Mouse (Mus musculus) lung, embryonic 16.5 days (tissue): ENCODE results near the gene Fam72a. TPM values are rescaled to one million over a fixed set of nuclear protein-coding genes. Genes with fewer than 3 reads are reported as not detected.
"Not testable (repeated sequence)": the region's sequence is repeated elsewhere in the genome, so short reads cannot be mapped to it uniquely, and the experiment has no call there.

Experiments
- ATAC-seq: fragments of 200-750 bp; cut with Nextera tagmentation; 2 replicates; pipeline ENCODE4 v1.8.0; 2017; ENCODE audit warnings: low read depth, mild to moderate bottlenecking, moderate library complexity
- H3K27ac ChIP-seq: fragments of 300-500 bp; sonication (generic); 2 replicates; pipeline ENCODE4 v1.5.1; 2014; ENCODE audit warnings: mild to moderate bottlenecking, control low read depth, low read length
- H3K27me3 ChIP-seq: fragments of 300-500 bp; sonication (generic); 2 replicates; pipeline ENCODE4 v1.6.1; 2014; ENCODE audit warnings: low read depth, low read length, mixed read lengths; ENCODE audit not compliant: control insufficient read depth, insufficient read depth
- H3K36me3 ChIP-seq: fragments of 300-500 bp; sonication (generic); 2 replicates; pipeline ENCODE4 v1.6.1; 2014; ENCODE audit warnings: low read length; ENCODE audit not compliant: control insufficient read depth, insufficient read depth
- H3K4me1 ChIP-seq: fragments of 300-500 bp; sonication (generic); replicated peaks from 2 replicates; pipeline ENCODE4 v1.6.1; 2014; ENCODE audit warnings: low read length, mixed read lengths; ENCODE audit not compliant: control insufficient read depth, insufficient read depth
- H3K4me2 ChIP-seq: fragments of 300-500 bp; sonication (generic); 2 replicates; pipeline ENCODE4 v1.6.1; 2014; ENCODE audit warnings: low read depth, low read length, control low read depth
- H3K4me3 ChIP-seq: fragments of 300-500 bp; sonication (generic); 2 replicates; pipeline ENCODE4 v1.5.1; 2014; ENCODE audit warnings: mild to moderate bottlenecking, low read length, control low read depth
- H3K9ac ChIP-seq: fragments of 300-500 bp; sonication (generic); 2 replicates; pipeline ENCODE4 v1.6.1; 2014; ENCODE audit warnings: low read length, control low read depth
- H3K9me3 ChIP-seq: fragments of 300-500 bp; sonication (generic); 2 replicates; pipeline ENCODE4 v1.6.1; 2016; ENCODE audit warnings: low read length; ENCODE audit not compliant: control insufficient read depth
- WGBS: fragments of 180-500 bp; shearing (Covaris S2); extraction: QIAGEN DNeasy Blood & Tissue Kit; methylation state at CpG from one replicate; pipeline ENCODE4 v1.1.7; 2014; 5-methylcytosine and 5-hydroxymethylcytosine counted together
- polyA plus RNA-seq: library from polyadenylated mRNA; unstranded; fragments of >200 nt; fragmentation: Nextera tagmentation; extraction: Ambion mirVana; gene quantifications from 2 replicates; pipeline ENCODE4 v1.2.1, GENCODE M21; 2015

Fam72a gene
- polyA plus RNA-seq, 1 experiment from 2014 or later: 2.2 TPM

DNA sequence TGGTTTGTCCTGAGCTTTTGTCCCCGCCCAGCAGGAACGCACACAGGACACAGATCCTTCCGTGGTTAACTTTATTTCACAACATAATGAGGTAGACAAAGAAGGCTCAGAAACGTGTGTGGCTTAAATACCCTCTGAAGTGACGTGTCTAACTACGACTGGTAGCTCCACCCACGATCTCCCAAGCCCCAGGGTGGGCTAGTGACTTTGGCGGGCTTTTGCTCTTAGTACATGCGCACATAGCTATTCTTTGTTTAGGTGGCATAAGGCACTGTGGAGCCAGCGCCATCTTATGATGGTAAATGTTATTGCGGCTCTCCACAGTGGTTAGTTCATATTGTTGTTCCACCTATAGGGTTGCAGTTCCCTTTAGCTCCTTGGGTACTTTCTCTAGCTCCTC, 38.4 kb downstream of the Fam72a start:
- not testable (repeated sequence) for ATAC-seq, H3K36me3 ChIP-seq, H3K27me3 ChIP-seq, H3K4me2 ChIP-seq, H3K4me1 ChIP-seq, H3K27ac ChIP-seq, H3K4me3 ChIP-seq, H3K9ac ChIP-seq, H3K9me3 ChIP-seq
- 45% methylated on average over 11 of the region's 11 CpGs for WGBS

DNA sequence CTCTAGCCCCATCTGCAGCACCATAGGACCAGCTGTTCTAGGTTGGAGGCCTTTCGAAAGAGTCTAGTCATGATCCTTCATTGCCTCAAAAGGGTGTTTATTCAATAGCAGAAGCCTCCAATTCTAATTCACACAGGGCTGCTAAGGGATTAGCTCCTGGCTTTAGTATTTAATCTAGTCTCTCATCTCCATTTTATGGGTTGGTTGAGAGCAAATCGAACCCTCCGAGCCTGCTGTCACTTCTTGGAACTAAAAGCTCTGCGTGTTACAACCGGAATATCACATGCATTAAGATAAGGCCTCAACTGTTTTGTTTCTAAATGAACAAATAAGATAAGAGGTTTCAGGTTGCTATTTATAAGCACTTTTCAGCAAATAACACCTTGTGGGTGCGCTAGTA, 42.0 kb downstream of the Fam72a start:
- no peak overlapping the region for H3K4me2 ChIP-seq
- no peak overlapping the region for H3K4me3 ChIP-seq
- H3K4me1 ChIP-seq: no peaks in the 10 kb centered on the region
- no peak overlapping the region for H3K27ac ChIP-seq
- H3K9me3 ChIP-seq: no peaks in the 10 kb centered on the region
- ATAC-seq: no peak
- no peak overlapping the region for H3K9ac ChIP-seq
- no peaks in the 10 kb centered on the region for H3K36me3 ChIP-seq
- H3K27me3 ChIP-seq: no peaks in the 10 kb centered on the region
- 81% methylated on average over 6 of the region's 6 CpGs for WGBS

DNA sequence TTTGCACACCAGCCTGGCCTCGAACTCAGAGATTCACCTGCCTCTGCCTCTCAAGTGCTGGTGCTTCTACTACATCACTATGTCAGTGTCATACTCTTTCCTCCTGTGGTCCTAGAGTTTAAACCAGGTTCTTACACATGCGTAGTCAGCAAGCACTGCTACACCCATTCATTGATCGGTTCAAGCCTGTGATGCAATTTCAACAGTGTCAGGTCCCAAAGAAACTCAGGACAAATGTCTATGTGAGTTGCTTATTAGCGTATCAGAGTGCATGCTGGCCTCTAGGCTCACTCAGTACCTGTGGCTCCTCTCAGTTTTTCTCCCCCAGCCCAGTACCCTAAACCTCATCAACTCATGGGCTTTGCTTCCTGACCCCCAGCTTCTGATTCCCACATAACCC, 42.7 kb downstream of the Fam72a start:
- no peak for ATAC-seq
- H3K4me1 ChIP-seq: no peaks in the 10 kb centered on the region
- no peaks in the 10 kb centered on the region for H3K9me3 ChIP-seq
- H3K27ac ChIP-seq: no peak overlapping the region
- no peaks in the 10 kb centered on the region for H3K36me3 ChIP-seq
- no peak overlapping the region for H3K9ac ChIP-seq
- no peak overlapping the region for H3K4me2 ChIP-seq
- no peaks in the 10 kb centered on the region for H3K27me3 ChIP-seq
- 90% methylated on average over 4 of the region's 4 CpGs for WGBS
- no peak overlapping the region for H3K4me3 ChIP-seq

DNA sequence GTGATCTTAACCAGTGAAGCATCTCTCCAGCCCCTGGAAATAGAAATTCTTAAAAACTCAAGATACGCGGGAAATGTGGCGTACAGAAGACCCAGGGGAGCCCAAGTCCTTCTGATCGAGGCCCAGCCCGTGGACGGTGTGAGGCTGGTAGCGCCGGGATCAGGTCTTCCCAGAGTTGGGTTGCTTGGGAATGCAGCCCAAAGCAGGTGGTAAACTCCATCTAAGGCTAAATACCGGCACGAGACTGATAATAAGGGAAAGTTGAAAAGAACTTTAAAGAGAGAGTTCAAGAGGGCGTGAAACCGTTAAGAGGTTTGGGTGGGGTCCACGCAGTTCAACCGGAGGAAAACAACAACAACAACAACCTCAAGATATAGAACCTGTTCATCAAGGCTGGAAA, 46.0 kb downstream of the Fam72a start:
- Histone ChIP-seq H3K4me3 (no peak overlapping the region), H3K9me3 (no peaks in the 10 kb centered on the region), H3K27ac (no peak overlapping the region), H3K4me1 (no peaks in the 10 kb centered on the region), H3K36me3 (no peaks in the 10 kb centered on the region), H3K9ac (no peak overlapping the region), H3K4me2 (no peak overlapping the region), H3K27me3 (no peaks in the 10 kb centered on the region)
- 89% methylated on average over 14 of the region's 14 CpGs for WGBS
- 0 out of 2 replicates have a peak, but pooled peaks have one; percentile 45 for ATAC-seq

DNA sequence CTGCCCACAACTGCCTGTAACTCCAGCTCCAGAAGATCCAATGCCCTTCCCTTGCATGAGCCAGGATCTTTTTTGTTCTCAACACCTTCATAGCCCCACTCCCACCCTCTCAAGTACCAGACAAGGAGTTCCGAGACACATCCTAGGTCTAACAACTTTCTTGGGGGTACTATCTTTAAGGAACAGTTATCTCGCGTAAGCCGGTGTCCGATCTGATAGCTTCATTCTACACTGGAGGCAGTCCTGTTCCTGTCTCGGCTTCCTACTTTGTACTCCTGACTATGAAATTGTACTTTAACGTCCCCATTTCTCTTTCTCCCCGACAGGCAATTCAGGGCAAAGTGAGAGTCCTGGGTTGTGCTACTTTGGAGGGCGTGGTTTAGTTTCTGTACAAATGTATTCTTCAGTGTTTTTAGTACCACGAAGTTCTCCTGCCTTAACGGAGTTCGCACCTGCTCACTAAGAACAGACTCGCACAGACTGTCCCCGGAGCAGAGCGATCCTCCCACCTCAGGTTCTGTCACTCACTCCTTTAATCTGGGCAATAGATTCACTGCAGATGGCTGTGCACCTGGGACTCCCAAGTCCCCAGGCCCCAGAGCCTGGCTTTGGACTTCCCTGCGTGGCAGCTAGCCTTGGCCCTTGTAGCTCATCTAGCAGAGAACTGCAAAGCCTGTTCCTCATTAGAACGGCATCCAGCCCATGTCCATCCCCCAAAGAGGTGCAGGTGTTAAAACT, 51.4 kb downstream of the Fam72a start:
- Histone ChIP-seq H3K4me3 (no peak overlapping the region), H3K4me2 (no peak overlapping the region), H3K9me3 (no peaks in the 10 kb centered on the region), H3K36me3 (no peaks in the 10 kb centered on the region), H3K9ac (no peak overlapping the region), H3K27ac (no peak overlapping the region), H3K4me1 (no peaks in the 10 kb centered on the region), H3K27me3 (no peaks in the 10 kb centered on the region)
- ATAC-seq: no peak
- 72% methylated on average over 17 of the region's 17 CpGs for WGBS

DNA sequence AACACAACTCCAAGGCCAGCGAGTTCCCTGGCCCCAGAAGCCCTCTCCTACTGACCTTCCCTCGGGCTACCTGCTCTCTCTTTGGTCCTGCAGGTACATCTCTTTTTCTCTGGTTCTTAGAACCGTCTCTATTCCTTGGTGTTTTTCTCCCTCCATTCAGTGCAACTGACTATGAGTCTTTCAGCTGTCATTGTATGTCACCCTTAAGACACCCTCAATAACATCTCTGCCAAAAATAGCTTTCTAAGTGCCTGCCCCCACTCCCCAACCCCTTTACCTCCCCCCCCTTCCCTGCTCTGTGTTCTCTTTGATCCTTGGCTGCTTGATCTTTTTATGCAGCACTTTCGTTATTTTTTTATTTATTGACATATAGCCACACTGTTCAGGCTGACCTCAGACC, 52.7 kb downstream of the Fam72a start:
- Histone ChIP-seq H3K9ac (no peak overlapping the region), H3K4me2 (no peak overlapping the region), H3K4me3 (no peak overlapping the region), H3K27ac (no peak overlapping the region), H3K27me3 (no peaks in the 10 kb centered on the region), H3K36me3 (no peaks in the 10 kb centered on the region), H3K9me3 (no peaks in the 10 kb centered on the region), H3K4me1 (no peaks in the 10 kb centered on the region)
- no peak for ATAC-seq
- WGBS: 25% methylated on average over 4 of the region's 4 CpGs

DNA sequence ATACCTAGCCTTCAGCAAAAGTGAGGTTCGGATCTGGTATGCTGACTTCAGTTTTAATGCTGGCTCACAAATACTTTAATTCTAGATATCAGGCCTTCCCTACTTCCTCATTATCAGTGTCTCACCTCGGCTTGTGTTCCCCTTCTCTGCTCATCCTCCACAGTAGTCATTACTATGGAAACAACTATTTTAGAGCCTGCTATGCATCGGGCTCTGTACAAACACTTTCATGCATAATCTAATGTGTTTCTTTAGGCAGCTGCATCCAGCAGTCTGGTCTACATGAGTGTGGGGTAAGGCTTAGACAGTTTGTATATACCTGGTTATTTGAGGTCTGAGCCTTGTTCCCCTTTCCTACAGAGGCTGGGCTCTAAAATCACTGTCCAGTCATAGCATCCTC, 55.9 kb downstream of the Fam72a start:
- WGBS: 72% methylated on average over 3 of the region's 3 CpGs
- no peak overlapping the region for H3K9ac ChIP-seq
- no peak for ATAC-seq
- H3K27ac ChIP-seq: no peak overlapping the region
- no peaks in the 10 kb centered on the region for H3K9me3 ChIP-seq
- no peaks in the 10 kb centered on the region for H3K27me3 ChIP-seq
- H3K4me2 ChIP-seq: no peak overlapping the region
- no peaks in the 10 kb centered on the region for H3K36me3 ChIP-seq
- H3K4me1 ChIP-seq: no peaks in the 10 kb centered on the region
- no peak overlapping the region for H3K4me3 ChIP-seq

DNA sequence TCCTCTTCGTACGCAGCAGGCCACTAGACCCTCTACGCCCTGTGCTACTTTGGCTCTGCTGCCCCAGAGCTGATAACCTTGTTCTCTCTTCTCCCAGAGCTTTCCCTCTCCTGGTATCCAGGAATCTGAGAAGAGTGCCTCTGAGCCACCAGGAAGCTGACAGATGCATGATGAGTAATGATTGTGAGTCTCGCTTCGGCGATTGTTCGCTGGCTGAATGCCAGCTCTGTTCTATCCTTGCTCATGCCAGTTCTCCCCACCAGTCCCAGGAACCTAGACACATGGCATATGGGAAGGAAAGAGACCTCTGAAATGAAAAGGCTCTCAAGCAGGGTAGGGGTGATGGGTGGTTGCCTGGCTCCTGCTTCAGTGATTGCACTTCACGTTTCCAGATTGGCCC, 59.1 kb downstream of the Fam72a start:
- Histone ChIP-seq H3K36me3 (no peaks in the 10 kb centered on the region), H3K4me1 (no peaks in the 10 kb centered on the region), H3K4me2 (no peak overlapping the region), H3K9me3 (no peaks in the 10 kb centered on the region), H3K27ac (no peak overlapping the region), H3K27me3 (no peaks in the 10 kb centered on the region), H3K9ac (no peak overlapping the region), H3K4me3 (no peak overlapping the region)
- no peak for ATAC-seq
- 34% methylated on average over 8 of the region's 8 CpGs for WGBS
